Mouse (Mus musculus) splenic B cell, adult 2 months (primary cell): ENCODE measurements around the gene Stard13.

Source experiments
- DNase-seq: peaks from one replicate; pipeline ENCODE4 v3.0.0-alpha.2; 2011; ENCODE audit warnings: low read depth, low spot score
- H3K27me3 ChIP-seq: 2 replicates; pipeline ENCODE4 v1.6.1; 2012; ENCODE audit warnings: mild to moderate bottlenecking, low read length, moderate library complexity, mixed read lengths; ENCODE audit not compliant: control insufficient read depth, poor library complexity, insufficient read depth, severe bottlenecking
- H3K36me3 ChIP-seq: 2 replicates; pipeline ENCODE4 v1.6.1; 2012; ENCODE audit warnings: mild to moderate bottlenecking, low read length, moderate library complexity, mixed read lengths; ENCODE audit not compliant: control insufficient read depth, poor library complexity, insufficient read depth, severe bottlenecking

The Stard13 gene

GRCm38 (mm10) chr5:151202925-151203324 is 30.7 kb downstream of the Stard13 start:
- no peak for DNase-seq
- Histone ChIP-seq H3K36me3 (no peaks in the 10 kb centered on the region), H3K27me3 (no peaks in the 10 kb centered on the region)

- no peak for DNase-seq
- Histone ChIP-seq H3K36me3 (no peaks in the 10 kb centered on the region), H3K27me3 (no peaks in the 10 kb centered on the region)
Measured at GRCm38 (mm10) chr5:151201220-151201619, 32.4 kb downstream of the Stard13 start.

DNA sequence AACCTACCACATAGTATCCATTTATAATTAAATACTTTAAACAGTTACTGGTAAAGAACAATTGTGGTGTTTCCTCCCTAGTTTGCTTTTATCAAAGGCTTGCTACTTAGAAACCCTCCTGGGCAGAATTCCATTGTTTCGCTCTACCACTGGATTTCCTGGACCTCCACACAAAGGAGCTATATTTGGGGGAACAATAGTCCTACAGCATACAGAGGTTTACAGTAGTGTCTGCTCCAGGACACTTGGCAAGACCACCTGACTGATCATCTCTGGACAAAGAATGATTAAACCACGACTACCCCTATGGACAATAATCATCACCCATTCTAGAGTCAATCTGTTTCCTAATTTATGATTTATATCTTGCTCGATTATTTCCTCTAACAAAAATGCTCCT is 34.4 kb downstream of the Stard13 start:
- Histone ChIP-seq H3K36me3 (no peaks in the 10 kb centered on the region), H3K27me3 (no peaks in the 10 kb centered on the region)
- DNase-seq: no peak

DNA sequence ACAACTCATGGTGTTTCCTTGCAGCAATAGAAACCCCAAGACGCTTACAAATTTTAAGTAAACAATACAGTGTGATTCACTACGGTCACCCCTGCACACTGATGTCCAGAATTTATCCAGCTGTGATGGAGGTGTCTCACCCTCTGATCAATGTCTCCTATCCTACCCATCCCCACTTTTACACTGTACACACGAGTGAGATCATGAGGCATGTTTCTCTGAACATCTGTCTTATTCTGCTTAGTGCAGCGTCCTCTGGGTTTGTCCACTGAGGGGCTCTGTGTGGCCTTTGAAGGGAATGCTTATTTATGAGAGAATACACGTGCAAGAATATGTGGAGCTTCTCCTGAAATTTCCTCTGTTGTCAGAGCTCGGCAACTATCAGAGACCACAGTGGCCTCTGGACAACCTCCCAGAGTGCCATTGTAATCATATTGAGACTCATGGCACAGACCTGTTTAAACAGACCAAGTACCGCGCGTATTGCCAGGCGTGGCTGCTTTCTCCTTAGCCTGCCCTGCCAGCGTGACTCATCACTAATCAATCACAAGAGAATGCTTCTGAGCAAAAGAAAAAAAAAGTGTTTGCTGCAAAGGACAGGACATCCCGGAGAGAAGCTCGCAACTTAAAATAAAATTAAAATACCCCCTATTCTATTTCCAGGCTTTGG is 36.9 kb downstream of the Stard13 start:
- H3K36me3 ChIP-seq: no peaks in the 10 kb centered on the region
- H3K27me3 ChIP-seq: no peaks in the 10 kb centered on the region
- no peak for DNase-seq

DNA sequence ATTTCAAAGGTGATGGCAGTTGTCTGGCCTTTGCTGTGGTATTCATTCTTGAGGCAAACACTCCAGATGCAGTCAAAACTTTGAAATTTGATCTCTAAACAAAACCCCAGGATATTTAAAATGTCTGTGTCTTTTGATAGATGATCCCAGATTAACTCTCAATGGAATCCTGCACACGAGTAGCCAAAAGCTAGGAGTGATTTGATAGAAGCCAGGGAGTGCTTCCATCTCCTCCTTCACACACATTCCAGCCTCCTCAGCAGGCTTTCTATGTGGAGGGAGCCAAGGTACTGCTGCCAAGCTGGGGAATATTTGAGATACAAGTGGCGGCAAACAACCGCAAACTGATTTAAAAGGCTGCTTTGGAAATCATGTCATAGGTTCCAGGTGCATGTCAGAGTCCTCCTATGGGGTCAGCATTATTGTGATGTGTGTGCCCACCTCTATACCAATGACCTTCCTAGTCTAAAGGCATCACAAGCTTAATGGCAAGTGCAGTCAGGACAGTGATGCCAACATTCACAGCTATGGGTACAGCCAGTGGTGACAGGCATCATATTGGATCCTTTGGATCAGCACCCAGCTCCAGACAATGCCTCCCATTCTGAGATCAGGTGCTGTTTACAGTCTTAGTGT is 39.6 kb downstream of the Stard13 start:
- no peak for DNase-seq
- Histone ChIP-seq H3K36me3 (no peaks in the 10 kb centered on the region), H3K27me3 (no peaks in the 10 kb centered on the region)

DNA sequence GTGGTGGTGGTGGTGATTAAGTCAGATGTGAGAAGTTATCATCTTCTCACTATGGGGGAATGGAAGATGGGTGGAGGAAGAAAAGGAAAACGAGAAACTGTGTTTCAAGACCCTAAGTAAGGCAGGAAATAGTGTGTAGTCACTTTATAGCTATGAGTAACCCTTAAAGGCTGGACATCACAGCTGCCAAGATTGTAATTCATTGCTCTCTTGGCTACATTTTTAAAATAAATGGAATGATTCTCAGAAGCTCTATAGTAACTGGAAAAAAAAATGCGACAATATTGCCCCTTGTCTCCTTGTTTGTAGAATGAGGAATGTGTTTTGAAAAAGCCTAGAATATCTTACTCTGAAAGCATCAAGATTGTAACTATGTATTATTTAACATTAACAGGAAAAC is 41.4 kb downstream of the Stard13 start:
- no peaks in the 10 kb centered on the region for H3K27me3 ChIP-seq
- DNase-seq: no peak
- no peaks in the 10 kb centered on the region for H3K36me3 ChIP-seq

DNA sequence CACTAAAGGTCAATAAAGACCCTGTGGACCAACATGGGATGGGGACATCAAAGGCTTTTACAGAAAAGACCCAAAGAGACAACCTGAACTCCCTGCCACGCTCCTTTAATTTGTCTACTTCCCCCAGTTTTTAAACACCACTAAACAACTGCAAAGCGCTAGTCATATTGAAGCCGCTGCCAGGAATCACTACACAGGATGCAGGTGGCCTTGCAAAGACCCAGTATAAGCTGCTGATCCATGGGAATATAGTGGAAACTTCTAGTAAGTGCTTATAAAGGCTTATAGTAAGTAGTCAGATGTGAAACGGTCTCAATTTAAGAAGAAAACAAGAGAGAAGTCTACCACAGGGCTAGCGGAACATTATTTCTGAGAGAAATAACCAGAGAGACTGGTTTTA is 42.9 kb downstream of the Stard13 start:
- Histone ChIP-seq H3K27me3 (no peaks in the 10 kb centered on the region), H3K36me3 (no peaks in the 10 kb centered on the region)
- no peak for DNase-seq

DNA sequence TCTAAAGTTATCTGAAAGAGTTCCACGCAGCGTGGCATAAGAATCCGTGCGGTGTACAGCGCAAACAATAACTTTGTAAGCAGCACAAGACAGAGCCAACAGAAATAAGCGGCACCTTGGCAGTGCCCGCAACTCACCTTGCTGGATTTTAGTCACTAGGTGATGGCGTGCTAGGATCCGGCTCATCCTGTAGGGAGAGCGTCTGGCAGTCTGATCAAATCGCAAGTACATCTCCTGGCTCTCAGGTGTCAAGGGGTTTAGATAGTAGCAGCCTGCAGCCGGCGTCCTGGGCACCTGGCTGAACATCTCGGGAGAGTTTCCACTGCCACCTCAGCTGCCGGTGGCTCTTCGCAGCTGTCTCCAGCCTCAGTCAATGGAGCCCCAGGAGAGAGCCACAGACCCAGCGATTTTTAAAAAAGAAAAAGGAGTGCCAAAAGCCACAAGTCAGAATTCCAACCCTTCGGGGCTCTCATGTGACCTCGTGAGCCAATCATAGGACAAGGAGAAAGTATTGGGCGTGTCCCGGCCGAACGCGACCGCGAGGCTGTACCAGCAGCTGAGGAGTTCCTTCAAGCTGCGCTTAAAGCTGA is 43.8 kb downstream of the Stard13 start:
- Histone ChIP-seq H3K27me3 (no peaks in the 10 kb centered on the region), H3K36me3 (no peaks in the 10 kb centered on the region)
- no peak for DNase-seq

GRCm38 (mm10) chr5:151189321-151189720 is 44.3 kb downstream of the Stard13 start:
- Histone ChIP-seq H3K27me3 (no peaks in the 10 kb centered on the region), H3K36me3 (no peaks in the 10 kb centered on the region)
- DNase-seq: no peak

GRCm38 (mm10) chr5:151188659-151189058 is 45.0 kb downstream of the Stard13 start:
- Histone ChIP-seq H3K36me3 (no peaks in the 10 kb centered on the region), H3K27me3 (no peaks in the 10 kb centered on the region)
- DNase-seq: no peak

DNA sequence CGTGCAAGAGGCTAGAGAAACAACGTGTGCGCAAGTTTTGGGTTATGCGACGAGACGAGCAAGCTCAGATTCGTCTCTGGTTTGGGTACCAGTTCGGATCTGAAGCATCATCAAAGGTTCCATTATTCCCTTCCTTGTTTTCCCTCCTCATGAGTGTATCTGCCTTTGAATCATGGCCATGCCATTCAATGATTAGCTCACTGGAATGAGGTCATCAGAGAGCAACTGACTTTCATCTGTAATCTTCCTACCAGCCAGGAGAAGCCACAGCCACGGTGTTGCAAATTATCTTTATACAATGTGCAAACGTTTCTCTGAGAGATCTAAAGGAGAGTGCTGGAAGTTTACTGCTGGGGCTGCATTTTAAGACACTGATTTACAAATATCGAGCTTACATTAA is 46.3 kb downstream of the Stard13 start:
- H3K27me3 ChIP-seq: no peaks in the 10 kb centered on the region
- H3K36me3 ChIP-seq: no peaks in the 10 kb centered on the region
- no peak for DNase-seq

- DNase-seq: no peak
Measured at GRCm38 (mm10) chr5:151185286-151185856, 48.3 kb downstream of the Stard13 start.

GRCm38 (mm10) chr5:151183656-151184240 is 49.9 kb downstream of the Stard13 start:
- DNase-seq: no peak
- no peaks in the 10 kb centered on the region for H3K27me3 ChIP-seq
- no peaks in the 10 kb centered on the region for H3K36me3 ChIP-seq

More at GRCm38 (mm10) chr5:151185286-151185856, 48.3 kb downstream of the Stard13 start:
- H3K36me3 ChIP-seq: no peaks in the 10 kb centered on the region
- no peaks in the 10 kb centered on the region for H3K27me3 ChIP-seq

- DNase-seq: no peak
- H3K27me3 ChIP-seq: no peaks in the 10 kb centered on the region
- H3K36me3 ChIP-seq: no peaks in the 10 kb centered on the region
Measured at GRCm38 (mm10) chr5:151181288-151181687, 52.3 kb downstream of the Stard13 start.
